Mouse (Mus musculus): Measurements from ENCODE around the gene Spink2. TPM values are rescaled to one million over a fixed set of nuclear protein-coding genes. Genes with fewer than 3 reads are reported as not detected.

The Spink2 gene
- total RNA-seq (2023): not detected

DNA sequence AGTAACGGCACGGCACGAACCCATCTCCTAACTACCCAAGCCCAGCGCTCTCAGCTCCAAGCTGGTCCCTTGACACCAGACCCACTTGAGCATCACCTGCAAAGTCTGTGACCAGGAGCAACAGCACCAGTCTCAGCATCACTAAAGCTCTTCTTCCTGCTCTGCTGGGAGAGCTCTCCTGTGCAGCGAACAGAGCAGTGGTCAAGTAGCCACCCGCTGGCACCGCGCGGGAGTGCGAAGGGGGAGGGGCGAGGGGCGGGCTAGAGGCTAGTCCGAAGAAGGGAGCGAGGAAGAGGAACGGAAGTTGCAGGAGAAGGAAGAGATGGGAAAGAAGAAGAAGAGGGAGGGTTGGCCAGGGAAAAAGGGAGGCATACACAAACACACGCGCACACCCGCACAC, at the start of gene Spink2:
Spink2 (minus strand) TSS at position 236 of the 400 bp plus-strand sequence.

Other genes starting within 250 kb of the Spink2 start
- 147 TPM for gene Srp72, start 236.8 kb downstream of the Spink2 start, total RNA-seq (2023)
- gene Arl9, start 207.4 kb downstream of the Spink2 start, total RNA-seq (2023): 2.0 TPM
- gene Thegl, start 195.4 kb downstream of the Spink2 start, total RNA-seq (2023): not detected
- 19.6 TPM for gene Hopx, start 96.3 kb downstream of the Spink2 start, total RNA-seq (2023)
- gene Rest, start 54.0 kb upstream of the Spink2 start, total RNA-seq (2023): 30.6 TPM
- gene Noa1, start 98.6 kb upstream of the Spink2 start, total RNA-seq (2023): 22.6 TPM
- gene Polr2b, start 98.7 kb upstream of the Spink2 start, total RNA-seq (2023): 42.7 TPM
- 7.3 TPM for gene Igfbp7, start 196.6 kb upstream of the Spink2 start, total RNA-seq (2023)